Mouse (Mus musculus) kidney, adult 2 months (tissue): Measurements from ENCODE around the gene Fxyd7. TPM values are rescaled to one million over a fixed set of nuclear protein-coding genes. Genes with fewer than 3 reads are reported as not detected.

Source experiments
- DNase-seq: peaks from one replicate; pipeline ENCODE4 v3.0.0; 2021
- H3K27ac ChIP-seq: fragments of 200-500 bp; 2 replicates; pipeline ENCODE4 v1.5.1; 2012; ENCODE audit warnings: low read depth, low read length, control low read depth, inconsistent platforms; ENCODE audit not compliant: insufficient read depth
- H3K27me3 ChIP-seq: fragments of 200-500 bp; replicated peaks from 2 replicates; pipeline ENCODE4 v1.6.1; 2012; ENCODE audit warnings: mild to moderate bottlenecking, moderate library complexity, low read length, inconsistent platforms; ENCODE audit not compliant: control insufficient read depth, insufficient read depth
- H3K36me3 ChIP-seq: fragments of 200-500 bp; 2 replicates; pipeline ENCODE4 v1.6.1; 2012; ENCODE audit warnings: mild to moderate bottlenecking, moderate library complexity, low read length, inconsistent platforms; ENCODE audit not compliant: control insufficient read depth, insufficient read depth
- H3K4me1 ChIP-seq: fragments of 200-500 bp; 2 replicates; pipeline ENCODE4 v1.6.1; 2011; ENCODE audit warnings: low read length; ENCODE audit not compliant: control insufficient read depth, insufficient read depth
- H3K4me3 ChIP-seq: fragments of 200-500 bp; 2 replicates; pipeline ENCODE4 v1.5.1; 2011; ENCODE audit warnings: mild to moderate bottlenecking, low read depth, low read length, control low read depth; ENCODE audit not compliant: insufficient read depth
- CTCF ChIP-seq: fragments of 200-500 bp; conservative IDR thresholded peaks from 2 replicates; pipeline ENCODE4 v1.5.1; 2011; ENCODE audit warnings: low read depth, mild to moderate bottlenecking, control low read depth, low read length, moderate library complexity, mixed read lengths; ENCODE audit not compliant: insufficient read depth, insufficient read length
- POLR2A ChIP-seq: fragments of 200-500 bp; IDR thresholded peaks from one replicate; pipeline ENCODE4 v1.6.1; 2011; ENCODE audit warnings: low read depth, low read length, control low read depth
- WGBS: fragments of 180-500 bp; shearing (Covaris S2); methylation state at CpG from one replicate; pipeline ENCODE4 v1.1.7; 2018; 5-methylcytosine and 5-hydroxymethylcytosine counted together
- polyA plus RNA-seq: library from polyadenylated mRNA; depleted of rRNA; stranded (reverse); fragments of >200 nt; gene quantifications from 2 replicates; pipeline ENCODE4 v1.2.3, GENCODE M21; 2012

Gene Fxyd7
- polyA plus RNA-seq, 1 experiment = 2.2 TPM

DNA sequence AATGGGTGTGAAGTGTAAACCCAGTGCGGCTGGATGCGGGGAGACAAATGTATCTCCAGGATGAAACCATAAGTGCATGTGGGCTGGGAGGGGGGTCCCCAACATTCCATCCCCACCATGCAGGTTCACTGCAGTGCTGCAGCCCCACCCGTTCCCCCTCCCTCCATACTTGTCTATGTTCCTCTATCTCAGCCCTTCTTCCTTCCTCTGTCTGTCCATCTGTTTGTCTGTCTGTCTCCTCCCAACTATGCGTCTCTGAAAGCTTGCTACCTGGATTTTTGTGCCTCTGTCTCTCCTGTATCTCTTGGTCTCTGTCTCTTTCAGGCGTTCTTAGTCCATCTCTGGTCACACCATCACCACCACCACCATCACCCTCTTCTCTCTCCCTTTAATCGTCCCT is 780 bp downstream of the Fxyd7 start:
- no peak for DNase-seq
- Histone ChIP-seq H3K4me3 (no peak overlapping the region), H3K4me1 (no peaks in the 10 kb centered on the region), H3K27ac (no peak overlapping the region), H3K36me3 (no peaks in the 10 kb centered on the region), H3K27me3 (no peaks in the 10 kb centered on the region)
- TF ChIP-seq CTCF (no peak), POLR2A (no peak)
- 10% methylated on average over 6 of the region's 6 CpGs for WGBS

DNA sequence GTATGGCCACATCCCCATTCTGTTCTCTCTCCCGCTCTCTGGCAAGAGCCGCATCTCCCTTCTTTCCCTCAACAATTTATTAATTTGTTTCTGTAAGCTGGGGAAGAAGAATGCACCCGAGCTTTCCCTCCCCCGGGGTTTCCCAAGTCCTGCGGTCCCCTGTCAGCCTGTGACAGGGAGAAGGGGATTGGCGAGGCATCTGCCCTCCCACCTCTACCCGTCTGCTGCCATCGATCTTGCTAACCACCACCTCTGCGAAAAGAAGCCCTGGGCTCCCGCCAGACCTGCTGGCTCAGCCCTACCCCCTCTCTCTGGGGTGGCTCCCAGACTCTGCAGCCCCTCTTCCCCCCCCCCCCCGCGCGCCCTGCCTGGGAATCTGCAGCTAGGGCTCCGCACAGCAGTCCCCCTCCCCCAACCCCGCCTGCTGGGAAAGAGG is 1.4 kb downstream of the Fxyd7 start:
- DNase-seq = no peak
- Histone ChIP-seq H3K27me3 (no peaks in the 10 kb centered on the region), H3K4me1 (no peaks in the 10 kb centered on the region), H3K4me3 (no peak overlapping the region), H3K27ac (no peak overlapping the region), H3K36me3 (no peaks in the 10 kb centered on the region)
- WGBS = 5% methylated on average over 12 of the region's 15 CpGs
- TF ChIP-seq POLR2A (no peak), CTCF (no peak)

DNA sequence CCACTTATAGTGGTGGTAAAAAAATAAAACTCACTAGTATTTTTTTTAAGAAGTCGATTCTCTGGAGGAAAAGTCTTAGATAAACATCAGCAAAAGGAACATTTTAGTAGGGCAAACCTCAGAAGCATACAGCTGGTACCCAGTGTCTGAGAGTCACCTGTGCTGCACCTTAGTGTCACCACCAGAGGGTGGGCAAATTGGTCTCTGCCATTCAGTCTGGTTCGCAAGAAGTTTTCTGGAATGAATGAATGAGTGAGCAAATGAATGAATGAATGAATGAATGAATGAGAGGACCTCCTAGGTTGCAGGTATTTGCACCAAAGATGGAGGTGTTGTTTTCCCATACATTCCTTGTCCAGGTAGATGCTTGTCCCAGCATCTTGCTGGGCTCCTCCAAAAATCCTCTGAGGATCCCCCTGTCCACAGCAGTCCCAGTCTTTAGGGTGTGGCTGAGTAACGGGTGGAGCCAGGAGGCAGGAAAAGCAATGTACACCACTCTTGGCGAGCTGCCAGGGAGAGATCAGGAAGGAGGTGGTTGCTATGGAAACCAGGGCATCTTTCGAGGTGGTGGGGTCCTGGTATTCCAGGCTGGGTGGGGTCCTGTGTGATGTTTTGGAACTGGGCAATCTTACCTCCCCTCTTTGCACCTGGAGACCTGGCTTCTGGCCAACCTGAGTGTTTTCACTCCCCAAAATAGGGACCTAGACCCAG is 2.0 kb downstream of the Fxyd7 start:
- WGBS = 22% methylated on average over 5 of the region's 5 CpGs
- TF ChIP-seq POLR2A (no peak), CTCF (0 out of 2 replicates have a peak, but pooled peaks have one; percentile 3)
- DNase-seq = no peak
- Histone ChIP-seq H3K36me3 (no peaks in the 10 kb centered on the region), H3K4me3 (no peak overlapping the region), H3K27ac (no peak overlapping the region), H3K27me3 (no peaks in the 10 kb centered on the region), H3K4me1 (no peaks in the 10 kb centered on the region)

DNA sequence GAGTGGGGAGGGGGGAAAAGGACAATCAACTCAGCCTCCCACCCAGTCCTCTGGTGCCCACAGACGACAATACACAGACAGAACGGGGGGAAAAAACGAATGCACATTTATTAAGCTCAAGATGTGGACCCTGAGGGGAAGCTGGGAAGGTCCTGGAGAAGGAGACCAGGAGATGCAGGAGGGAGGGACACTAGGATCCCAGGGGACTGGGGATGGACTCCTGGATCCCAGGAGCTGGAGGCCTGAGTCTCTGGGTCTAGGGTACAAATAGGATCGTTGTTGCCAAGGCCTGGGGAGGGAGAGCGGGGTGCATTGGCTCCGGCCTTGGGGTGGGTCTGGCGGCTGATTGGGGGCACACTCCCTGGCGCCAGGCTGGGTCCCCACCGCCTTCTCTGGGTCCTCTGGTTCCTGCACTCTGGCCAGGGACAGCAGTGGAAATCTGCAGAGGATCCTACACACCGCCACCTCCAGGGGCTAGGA is 8.8 kb downstream of the Fxyd7 start, which contains the start of gene Fxyd5:
Fxyd5 (minus strand) TSS at position 51 of the 480 bp plus-strand sequence.
- no peaks in the 10 kb centered on the region for H3K36me3 ChIP-seq
- no peak for DNase-seq
- H3K4me1 ChIP-seq = no peaks in the 10 kb centered on the region
- 43% methylated on average over 10 of the region's 10 CpGs for WGBS
- H3K4me3 ChIP-seq = peak within 1 kb of the TSS; percentile 50
- TF ChIP-seq CTCF (no peak), POLR2A (no peak)
- H3K27me3 ChIP-seq = no peaks in the 10 kb centered on the region
- peak within 1 kb of the TSS; percentile 61 for H3K27ac ChIP-seq

DNA sequence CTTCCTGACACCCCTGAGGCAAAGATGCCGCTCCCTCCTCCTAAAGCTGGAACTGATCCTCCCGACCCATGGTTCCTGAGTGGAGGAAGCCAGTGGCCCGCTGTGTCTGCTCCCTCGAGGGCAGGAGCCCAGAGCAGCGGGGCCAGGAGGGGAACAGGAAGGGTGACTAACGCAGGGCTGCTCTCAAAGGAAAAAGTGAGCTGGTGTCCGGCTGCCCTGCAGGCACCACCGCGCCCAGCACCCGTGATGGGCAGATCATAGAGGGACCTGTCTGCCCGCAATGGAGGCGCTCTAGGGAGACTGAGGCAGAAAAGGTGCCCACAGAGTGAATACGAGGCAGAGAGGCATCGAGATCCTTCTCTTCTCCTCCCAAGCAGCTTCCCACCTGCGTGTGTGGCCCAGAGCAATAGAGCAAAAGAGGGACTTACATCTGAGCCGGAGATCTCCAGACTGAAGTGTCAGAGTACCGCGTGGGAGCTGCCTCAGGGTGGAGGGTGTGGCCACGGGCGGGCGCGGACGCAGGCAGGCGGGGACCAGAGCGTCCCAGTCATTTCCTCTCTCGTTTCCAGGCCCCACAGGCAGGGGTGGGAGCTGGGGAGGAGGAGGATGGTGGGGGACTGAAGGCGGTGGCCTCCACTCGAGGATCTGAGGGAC is 9.5 kb downstream of the Fxyd7 start:
- peak overlapping the region; percentile 50 for H3K4me3 ChIP-seq
- no peaks in the 10 kb centered on the region for H3K36me3 ChIP-seq
- TF ChIP-seq CTCF (no peak), POLR2A (no peak)
- H3K27me3 ChIP-seq = no peaks in the 10 kb centered on the region
- H3K4me1 ChIP-seq = no peaks in the 10 kb centered on the region
- 1% methylated on average over 28 of the region's 28 CpGs for WGBS
- peak overlapping the region; percentile 61 for H3K27ac ChIP-seq
- peak; percentile 72 for DNase-seq

DNA sequence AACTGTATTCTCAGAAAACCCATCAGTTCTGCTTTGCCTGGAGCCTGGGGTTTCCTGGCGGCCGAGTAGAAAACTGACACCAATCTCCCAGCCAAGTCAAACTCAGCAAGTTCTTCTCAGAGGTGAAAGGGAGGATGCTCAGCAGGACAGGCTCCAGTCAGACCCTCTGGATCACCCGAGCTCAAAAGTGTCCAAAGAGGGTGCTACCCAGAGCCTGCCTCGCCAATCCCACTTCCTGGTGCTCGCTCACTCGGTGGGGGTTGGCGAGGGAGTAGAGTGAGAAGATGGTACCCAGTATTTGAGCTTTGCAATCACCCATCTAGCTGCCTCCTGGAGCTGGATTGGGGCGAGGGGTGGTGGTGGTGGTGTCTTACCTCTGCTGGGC is 10.3 kb downstream of the Fxyd7 start:
- H3K27ac ChIP-seq = no peak overlapping the region

More for the DNA sequence above, 10.3 kb downstream of the Fxyd7 start:
- no peak for DNase-seq
- WGBS = 43% methylated on average over 8 of the region's 8 CpGs
- Histone ChIP-seq H3K4me1 (no peaks in the 10 kb centered on the region), H3K27me3 (no peaks in the 10 kb centered on the region), H3K36me3 (no peaks in the 10 kb centered on the region), H3K4me3 (peak overlapping the region; percentile 50)
- no peak for TF ChIP-seq POLR2A
- no peak for TF ChIP-seq CTCF
